Mouse (Mus musculus) brown adipose tissue, adult 24 weeks (tissue): ENCODE data around the gene Pcnx. TPM values are rescaled to one million over a fixed set of nuclear protein-coding genes. Genes with fewer than 3 reads are reported as not detected.

ENCODE experiments used
- H3K27ac ChIP-seq: fragments of 200-500 bp; replicated peaks from 2 replicates; pipeline ENCODE4 v1.5.1; 2012; ENCODE audit warnings: low read depth, mild to moderate bottlenecking, low read length
- H3K4me1 ChIP-seq: fragments of 200-500 bp; 2 replicates; pipeline ENCODE4 v1.6.1; 2012; ENCODE audit warnings: low read length, mixed read lengths; ENCODE audit not compliant: control insufficient read depth, insufficient read depth, insufficient read length
- H3K4me3 ChIP-seq: fragments of 200-500 bp; 2 replicates; pipeline ENCODE4 v1.5.1; 2012; ENCODE audit warnings: low read depth, mild to moderate bottlenecking, low read length, moderate library complexity; ENCODE audit not compliant: insufficient read depth
- polyA plus RNA-seq: library from polyadenylated mRNA; stranded (reverse); fragments of >200 nt; gene quantifications from 2 replicates; pipeline ENCODE4 v1.2.4, GENCODE M21; 2012; ENCODE audit not compliant: missing spikeins, insufficient read depth, insufficient read length

Gene Pcnx
- polyA plus RNA-seq = 21.4 and 23.4 TPM in 2 replicates

- Histone ChIP-seq H3K4me1 (peaks cover 15% of the 10 kb centered on the region), H3K4me3 (peak within 1 kb of the TSS; percentile 75), H3K27ac (peak within 1 kb of the TSS; percentile 61)
Measured at GRCm38 (mm10) chr12:81859351-81860307, at the start of gene Pcnx. Gene Pcnx (plus strand): TSS chr12:81860023.

- Histone ChIP-seq H3K4me3 (no peak overlapping the region), H3K27ac (no peak overlapping the region), H3K4me1 (no peaks in the 10 kb centered on the region)
Measured at GRCm38 (mm10) chr12:81810417-81810816, 49.4 kb upstream of the Pcnx start.

GRCm38 (mm10) chr12:81814742-81815141, 45.1 kb upstream of the Pcnx start:
- no peak overlapping the region for H3K27ac ChIP-seq
- no peak overlapping the region for H3K4me3 ChIP-seq
- peaks cover 3% of the 10 kb centered on the region; the same call in 1 of the 2 replicates for H3K4me1 ChIP-seq

GRCm38 (mm10) chr12:81816330-81817125, 43.3 kb upstream of the Pcnx start:
- Histone ChIP-seq H3K27ac (0 out of 2 replicates have a peak overlapping the region, but pooled peaks have one; percentile 0), H3K4me3 (peak overlapping the region; percentile 2; the same call in 1 of the 2 replicates)

GRCm38 (mm10) chr12:81817126-81817505, 42.7 kb upstream of the Pcnx start:
- H3K4me1 ChIP-seq = peaks cover 3% of the 10 kb centered on the region; the same call in 1 of the 2 replicates
- peak overlapping the region; percentile 2; the same call in 1 of the 2 replicates for H3K4me3 ChIP-seq
- H3K27ac ChIP-seq = no peak overlapping the region

More at GRCm38 (mm10) chr12:81816330-81817125, 43.3 kb upstream of the Pcnx start:
- peaks cover 3% of the 10 kb centered on the region; the same call in 1 of the 2 replicates for H3K4me1 ChIP-seq

GRCm38 (mm10) chr12:81820700-81821099, 39.1 kb upstream of the Pcnx start:
- Histone ChIP-seq H3K27ac (no peak overlapping the region), H3K4me3 (no peak overlapping the region)

GRCm38 (mm10) chr12:81822176-81822575, 37.6 kb upstream of the Pcnx start:
- no peak overlapping the region for H3K27ac ChIP-seq
- H3K4me1 ChIP-seq = no peaks in the 10 kb centered on the region
- no peak overlapping the region for H3K4me3 ChIP-seq

More at GRCm38 (mm10) chr12:81820700-81821099, 39.1 kb upstream of the Pcnx start:
- H3K4me1 ChIP-seq = peaks cover 3% of the 10 kb centered on the region; the same call in 1 of the 2 replicates

GRCm38 (mm10) chr12:81822778-81823480, 36.9 kb upstream of the Pcnx start:
- Histone ChIP-seq H3K27ac (no peak overlapping the region), H3K4me1 (no peaks in the 10 kb centered on the region), H3K4me3 (no peak overlapping the region)

- Histone ChIP-seq H3K27ac (no peak overlapping the region), H3K4me3 (no peak overlapping the region), H3K4me1 (no peaks in the 10 kb centered on the region)
Measured at GRCm38 (mm10) chr12:81828355-81828754, 31.5 kb upstream of the Pcnx start.

GRCm38 (mm10) chr12:81832039-81832738, 27.6 kb upstream of the Pcnx start:
- Histone ChIP-seq H3K4me1 (no peaks in the 10 kb centered on the region), H3K4me3 (no peak overlapping the region), H3K27ac (no peak overlapping the region)

- Histone ChIP-seq H3K27ac (no peak overlapping the region), H3K4me1 (no peaks in the 10 kb centered on the region), H3K4me3 (no peak overlapping the region)
Measured at GRCm38 (mm10) chr12:81833094-81833493, 26.7 kb upstream of the Pcnx start.

GRCm38 (mm10) chr12:81836162-81836561, 23.7 kb upstream of the Pcnx start:
- Histone ChIP-seq H3K27ac (no peak overlapping the region), H3K4me1 (no peaks in the 10 kb centered on the region), H3K4me3 (no peak overlapping the region)

- Histone ChIP-seq H3K4me1 (no peaks in the 10 kb centered on the region), H3K4me3 (no peak overlapping the region), H3K27ac (no peak overlapping the region)
Measured at GRCm38 (mm10) chr12:81837463-81837862, 22.4 kb upstream of the Pcnx start.

GRCm38 (mm10) chr12:81839663-81840062, 20.2 kb upstream of the Pcnx start:
- Histone ChIP-seq H3K4me3 (no peak overlapping the region), H3K4me1 (0 out of 2 replicates have a peak, but pooled peaks cover 3% of the 10 kb centered on the region), H3K27ac (no peak overlapping the region)
